Mouse (Mus musculus) liver, embryonic 14.5 days (tissue): ENCODE data around the gene Foxn1. TPM values are rescaled to one million over a fixed set of nuclear protein-coding genes. Genes with fewer than 3 reads are reported as not detected.

Source experiments
- ATAC-seq: fragments of 200-750 bp; cut with Nextera tagmentation; 2 replicates; pipeline ENCODE4 v1.8.0; 2017; ENCODE audit warnings: moderate number of reproducible peaks, mild to moderate bottlenecking, moderate library complexity; ENCODE audit not compliant: insufficient read depth
- DNase-seq, 3 experiments: peaks; one replicate each; pipeline ENCODE4 v3.0.0-alpha.2; 2012 to 2013; ENCODE audit warnings: low read depth in 3 of 3, low spot score in 3 of 3
- H3K27ac ChIP-seq: fragments of 300-500 bp; sonication (generic); 2 replicates; pipeline ENCODE4 v1.5.1; 2014; ENCODE audit warnings: moderate library complexity, mild to moderate bottlenecking, control low read depth, inconsistent platforms
- H3K27me3 ChIP-seq: fragments of 300-500 bp; sonication (generic); 2 replicates; pipeline ENCODE4 v1.6.1; 2014; ENCODE audit warnings: mild to moderate bottlenecking, low read length, moderate library complexity; ENCODE audit not compliant: control insufficient read depth, insufficient read depth
- H3K36me3 ChIP-seq: fragments of 300-500 bp; sonication (generic); replicated peaks from 2 replicates; pipeline ENCODE4 v1.6.1; 2014; ENCODE audit warnings: low read depth; ENCODE audit not compliant: control insufficient read depth, insufficient read depth
- H3K4me1 ChIP-seq, 2 experiments: fragments of 200-500 bp in 1 of 2; fragments of 300-500 bp in 1 of 2; sonication (generic) in 1 of 2; replicated peaks; 2 replicates each; pipeline ENCODE4 v1.6.1; 2012 to 2014; ENCODE audit warnings: antibody characterized with exemption in 1 of 2, inconsistent platforms in 1 of 2, low read length in 1 of 2; ENCODE audit not compliant: control insufficient read depth in 2 of 2, insufficient read depth in 2 of 2
- H3K4me2 ChIP-seq: fragments of 300-500 bp; sonication (generic); 2 replicates; pipeline ENCODE4 v1.6.1; 2014; ENCODE audit warnings: low read depth, mild to moderate bottlenecking, control low read depth, moderate library complexity
- H3K4me3 ChIP-seq, 2 experiments: fragments of 200-500 bp in 1 of 2; fragments of 300-500 bp in 1 of 2; sonication (generic) in 1 of 2; 2 replicates each; pipeline ENCODE4 v1.5.1; 2012 to 2014; ENCODE audit warnings: low read depth in 2 of 2, low read length in 2 of 2, mild to moderate bottlenecking in 2 of 2, control low read depth in 1 of 2, inconsistent platforms in 1 of 2, moderate library complexity in 1 of 2; ENCODE audit not compliant: insufficient read depth in 1 of 2
- H3K9ac ChIP-seq: fragments of 300-500 bp; sonication (generic); replicated peaks from 2 replicates; pipeline ENCODE4 v1.6.1; 2014; ENCODE audit warnings: mild to moderate bottlenecking, control low read depth, moderate library complexity
- H3K9me3 ChIP-seq: fragments of 300-500 bp; sonication (generic); 2 replicates; pipeline ENCODE4 v1.6.1; 2016; ENCODE audit warnings: low read length, mixed read lengths; ENCODE audit not compliant: control insufficient read depth
- CTCF ChIP-seq: IDR thresholded peaks from 2 replicates; pipeline ENCODE4 v1.5.1; 2016; ENCODE audit warnings: antibody characterized with exemption, low read depth, control low read depth
- EP300 ChIP-seq: IDR thresholded peaks from 2 replicates; pipeline ENCODE4 v1.6.1; 2016; ENCODE audit warnings: antibody characterized with exemption, low read depth
- WGBS: fragments of 180-500 bp; shearing (Covaris S2); extraction: QIAGEN DNeasy Blood & Tissue Kit; methylation state at CpG from one replicate; pipeline ENCODE4 v1.1.7; 2014; ENCODE audit not compliant: insufficient replicate concordance; 5-methylcytosine and 5-hydroxymethylcytosine counted together
- polyA plus RNA-seq, 2 experiments: library from polyadenylated mRNA; depleted of rRNA in 1 of 2; stranded (reverse) in 1 of 2; unstranded in 1 of 2; fragments of >200 nt; fragmentation: Nextera tagmentation in 1 of 2; extraction: Ambion mirVana in 1 of 2; gene quantifications; 2 replicates each; pipeline versions ENCODE4 v1.2.1 to v1.2.3; 2012 to 2014

The Foxn1 gene
- polyA plus RNA-seq, 2 experiments: not detected

GRCm38 (mm10) chr11:78346326-78347069 lies 39.9 kb downstream of the Foxn1 start:
- no peak overlapping the region for H3K9ac ChIP-seq
- ATAC-seq (no peak), DNase-seq (no peak)
- H3K4me3 ChIP-seq: no peak overlapping the region
- H3K9me3 ChIP-seq: no peaks in the 10 kb centered on the region
- H3K36me3 ChIP-seq: 0 out of 2 replicates have a peak, but pooled peaks cover 2% of the 10 kb centered on the region
- H3K27me3 ChIP-seq: no peaks in the 10 kb centered on the region
- H3K4me1 ChIP-seq: peaks cover 28 to 40% of the 10 kb centered on the region in 2 experiments
- peak overlapping the region; percentile 97 for H3K4me2 ChIP-seq
- TF ChIP-seq EP300 (no peak), CTCF (no peak)
- 65% methylated on average over 6 of the region's 6 CpGs for WGBS
- peak overlapping the region; percentile 17 for H3K27ac ChIP-seq

GRCm38 (mm10) chr11:78345801-78346200 lies 40.6 kb downstream of the Foxn1 start:
- DNase-seq: no peak
- 16% methylated on average over 7 of the region's 7 CpGs for WGBS

GRCm38 (mm10) chr11:78344890-78345715 lies 41.3 kb downstream of the Foxn1 start:
- peak overlapping the region; percentile 97 for H3K4me2 ChIP-seq
- H3K4me3 ChIP-seq: peak overlapping the region; percentile 12 to 82
- H3K27ac ChIP-seq: peak overlapping the region; percentile 88
- no peaks in the 10 kb centered on the region for H3K27me3 ChIP-seq
- TF ChIP-seq CTCF (no peak), EP300 (no peak)
- H3K9ac ChIP-seq: peak overlapping the region; percentile 49
- DNase-seq (no peak), ATAC-seq (peak; percentile 40; the same call in 1 of the 2 replicates)
- peaks cover 2% of the 10 kb centered on the region; the same call in 1 of the 2 replicates for H3K36me3 ChIP-seq
- 14% methylated on average over 8 of the region's 8 CpGs for WGBS
- no peaks in the 10 kb centered on the region for H3K9me3 ChIP-seq
- peaks cover 28 to 38% of the 10 kb centered on the region in 2 experiments for H3K4me1 ChIP-seq

More at GRCm38 (mm10) chr11:78345801-78346200, 40.6 kb downstream of the Foxn1 start:
- Histone ChIP-seq H3K4me3 (peak overlapping the region in 1 of 2 experiments; percentile 12; a peak in 1 of 4 replicates), H3K9me3 (no peaks in the 10 kb centered on the region), H3K36me3 (peaks cover 2% of the 10 kb centered on the region; the same call in 1 of the 2 replicates), H3K9ac (no peak overlapping the region), H3K4me2 (peak overlapping the region; percentile 97), H3K4me1 (peaks cover 28 to 40% of the 10 kb centered on the region in 2 experiments), H3K27me3 (no peaks in the 10 kb centered on the region), H3K27ac (peak overlapping the region; percentile 88)
- no peak for ATAC-seq
- TF ChIP-seq EP300: no peak
- TF ChIP-seq CTCF: no peak

GRCm38 (mm10) chr11:78344328-78344889 lies 41.9 kb downstream of the Foxn1 start:
- Histone ChIP-seq H3K4me2 (peak overlapping the region; percentile 97), H3K36me3 (peaks cover 2% of the 10 kb centered on the region; the same call in 1 of the 2 replicates), H3K9ac (peak overlapping the region; percentile 84), H3K27me3 (no peaks in the 10 kb centered on the region), H3K27ac (peak overlapping the region; percentile 88), H3K4me1 (peaks cover 28 to 35% of the 10 kb centered on the region in 2 experiments), H3K4me3 (peak overlapping the region; percentile 56 to 82), H3K9me3 (no peaks in the 10 kb centered on the region)
- TF ChIP-seq CTCF (no peak), EP300 (peak; percentile 58)
- ATAC-seq (peak; percentile 85), DNase-seq (peak in 2 of 3 experiments; percentile 63 to 64)
- 25% methylated on average over 6 of the region's 6 CpGs for WGBS
